Mouse (Mus musculus): ENCODE data around the gene Cyp27a1. TPM values are rescaled to one million over a fixed set of nuclear protein-coding genes. Genes with fewer than 3 reads are reported as not detected.

The Cyp27a1 gene
- total RNA-seq (2018; cell fraction: chromatin; rRNA removed): 100 to 1,000 TPM in 22 of 26 experiments, 10 to 100 TPM in 4; 49.9 to 682 (median 176) TPM
- total RNA-seq (2018; cell fraction: cytosol; rRNA removed): 10 to 100 TPM in 24 of 26 experiments, 1 to 10 TPM in 2; 7.6 to 80.2 (median 32.6) TPM
- 100 to 1,000 TPM in 12 of 26 experiments, 10 to 100 TPM in 14; 23.6 to 520 (median 98.6) TPM for total RNA-seq (2018; cell fraction: nucleus; rRNA removed)
- polyA plus RNA-seq (2018): 10.0 to 133 TPM (median 56.9 TPM) in 3 replicates

DNA sequence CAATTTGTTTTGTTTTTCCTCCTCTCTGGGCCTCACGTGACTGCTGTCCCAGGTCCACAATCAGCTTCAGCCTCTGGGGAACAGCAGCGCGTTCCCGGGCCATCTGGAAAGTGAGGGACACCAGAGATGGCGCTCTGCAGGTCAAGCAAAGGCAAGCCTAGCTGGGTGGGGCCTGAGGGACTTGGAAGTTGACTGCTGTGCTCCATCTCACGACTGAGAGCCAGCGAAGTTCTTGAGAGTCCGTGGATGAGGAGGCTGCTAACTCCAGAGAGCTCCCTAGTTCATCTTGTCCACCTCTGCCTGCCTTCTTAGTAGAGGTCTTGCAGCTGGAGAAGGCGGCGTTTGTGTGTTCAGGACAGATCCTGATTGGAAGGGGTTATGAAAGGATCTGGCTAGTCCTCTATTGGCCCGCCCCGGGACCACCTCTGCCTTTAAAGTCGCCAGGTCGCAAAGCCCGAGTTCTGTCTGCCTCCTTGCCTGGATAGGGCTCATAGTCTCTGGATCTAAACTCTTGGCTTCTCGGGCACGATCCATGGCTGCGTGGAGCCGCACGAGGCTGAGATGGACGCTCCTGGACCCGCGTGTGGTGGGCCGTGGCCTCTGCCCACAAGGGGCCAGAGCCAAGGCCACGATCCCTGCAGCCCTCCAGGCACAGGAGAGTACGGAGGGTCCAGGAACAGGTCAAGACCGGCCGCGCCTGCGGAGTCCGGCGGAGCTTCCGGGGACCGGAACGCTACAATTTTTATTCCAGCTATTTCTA is at the start of gene Cyp27a1:
TSS of gene Cyp27a1 (plus strand) at position 476 of the 760 bp plus-strand sequence.
- 6% methylated on average over 35 of the region's 35 CpGs for WGBS (ENCODE audit: missing documents)
- Histone ChIP-seq H3K36me3 (ENCODE audit: inconsistent target) (no peaks in the 10 kb centered on the region), H3K27ac (peak within 1 kb of the TSS; percentile 83), H3K4me3 (ENCODE audit: inconsistent target) (peak within 1 kb of the TSS; percentile 47), H3K79me2 (ENCODE audit: inconsistent target) (peaks cover 44% of the 10 kb centered on the region; the same call in 1 of the 2 replicates)

DNA sequence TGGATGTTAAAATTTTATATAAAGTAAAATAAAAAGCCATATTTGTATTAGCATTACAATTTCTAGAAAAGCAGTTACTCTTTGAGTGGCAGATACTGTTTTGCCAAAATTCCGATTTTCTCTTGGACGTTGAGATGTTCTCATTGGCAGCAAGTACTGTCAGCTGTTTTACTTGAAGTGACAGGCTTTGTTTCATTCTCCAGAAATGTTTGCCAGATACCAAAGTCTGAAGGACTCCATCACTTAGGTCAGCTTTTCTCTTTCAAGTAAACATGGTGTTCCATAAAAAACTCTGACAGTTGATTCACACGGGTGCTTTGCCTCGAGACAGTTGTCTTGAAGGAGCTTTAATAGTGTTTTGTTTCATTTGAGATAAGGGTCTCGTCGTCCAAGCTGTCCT is 48.2 kb upstream of the Cyp27a1 start:
- Histone ChIP-seq H3K36me3 (ENCODE audit: inconsistent target) (no peaks in the 10 kb centered on the region), H3K4me3 (ENCODE audit: inconsistent target) (no peak overlapping the region), H3K27ac (no peak overlapping the region), H3K79me2 (ENCODE audit: inconsistent target) (peaks cover 17% of the 10 kb centered on the region; the same call in 1 of the 2 replicates)
- WGBS (ENCODE audit: missing documents): 94% methylated on average over 6 of the region's 6 CpGs

DNA sequence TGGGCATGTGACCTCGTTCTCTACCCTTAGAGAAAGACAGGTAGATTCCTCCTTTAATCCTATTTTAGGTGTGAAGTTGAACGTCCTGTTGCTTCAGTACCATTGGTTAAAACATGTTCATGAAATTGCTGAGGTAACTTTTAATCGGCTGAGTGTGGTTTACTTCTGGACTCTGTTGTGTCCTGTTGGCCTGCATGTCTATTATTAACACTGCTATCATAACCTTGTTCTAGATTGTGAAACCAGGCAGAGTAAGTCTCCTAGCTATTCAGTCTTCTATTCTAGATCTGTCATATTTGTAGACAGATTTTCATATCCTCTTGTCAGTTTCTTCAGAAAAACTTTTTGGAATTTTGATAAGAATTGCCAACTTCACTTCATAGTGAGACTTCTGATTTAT is 45.0 kb upstream of the Cyp27a1 start:
- Histone ChIP-seq H3K79me2 (ENCODE audit: inconsistent target) (peaks cover 10% of the 10 kb centered on the region; the same call in 1 of the 2 replicates), H3K36me3 (ENCODE audit: inconsistent target) (no peaks in the 10 kb centered on the region), H3K27ac (no peak overlapping the region), H3K4me3 (ENCODE audit: inconsistent target) (no peak overlapping the region)
- WGBS (ENCODE audit: missing documents): 94% methylated on average over 3 of the region's 3 CpGs

DNA sequence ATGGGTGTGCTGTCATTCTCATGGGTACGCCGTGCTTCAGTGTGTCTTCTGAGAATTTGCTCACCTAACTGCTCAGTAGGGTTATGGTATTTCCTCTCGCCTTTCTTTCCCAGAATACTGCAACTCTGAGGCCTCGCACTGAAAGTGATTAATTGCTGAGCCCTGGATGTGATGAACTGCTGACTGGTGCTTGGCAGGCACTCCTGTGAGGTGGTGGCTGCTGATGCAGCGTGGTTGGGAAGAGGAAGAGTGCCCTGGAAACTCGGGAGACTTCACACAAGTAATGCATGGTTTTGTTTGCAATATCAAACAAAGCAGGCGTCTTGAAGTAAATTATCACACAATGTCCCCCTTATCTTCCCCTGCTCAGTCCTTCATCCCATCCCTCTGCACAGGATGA is 40.6 kb upstream of the Cyp27a1 start:
- Histone ChIP-seq H3K27ac (no peak overlapping the region), H3K79me2 (ENCODE audit: inconsistent target) (no peaks in the 10 kb centered on the region), H3K36me3 (ENCODE audit: inconsistent target) (no peaks in the 10 kb centered on the region), H3K4me3 (ENCODE audit: inconsistent target) (no peak overlapping the region)
- WGBS (ENCODE audit: missing documents): 78% methylated on average over 7 of the region's 7 CpGs

DNA sequence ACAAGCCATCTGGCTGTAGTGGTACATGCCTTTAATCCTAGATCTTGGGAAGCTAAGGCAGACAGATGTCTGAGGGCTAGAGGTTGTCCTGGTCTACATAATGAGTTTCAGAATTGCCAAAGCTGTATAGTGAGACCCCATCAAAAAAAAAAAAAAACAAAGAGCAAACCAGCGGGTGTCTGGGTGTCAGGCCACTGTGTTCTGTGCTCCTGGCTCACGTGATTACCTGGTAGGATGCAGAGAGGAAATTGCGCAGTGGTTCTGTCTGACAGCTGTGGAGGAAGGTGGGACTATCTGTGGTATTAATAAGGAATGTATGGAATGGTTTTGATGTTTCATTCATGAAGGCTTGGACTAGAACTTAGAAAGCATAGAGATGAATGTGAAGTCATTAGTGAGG is 36.5 kb upstream of the Cyp27a1 start:
- 0 out of 2 replicates have a peak, but pooled peaks cover 9% of the 10 kb centered on the region for H3K36me3 ChIP-seq (ENCODE audit: inconsistent target)
- 90% methylated on average over 3 of the region's 3 CpGs for WGBS (ENCODE audit: missing documents)
- no peak overlapping the region for H3K4me3 ChIP-seq (ENCODE audit: inconsistent target)
- H3K79me2 ChIP-seq (ENCODE audit: inconsistent target): no peaks in the 10 kb centered on the region
- H3K27ac ChIP-seq: no peak overlapping the region

DNA sequence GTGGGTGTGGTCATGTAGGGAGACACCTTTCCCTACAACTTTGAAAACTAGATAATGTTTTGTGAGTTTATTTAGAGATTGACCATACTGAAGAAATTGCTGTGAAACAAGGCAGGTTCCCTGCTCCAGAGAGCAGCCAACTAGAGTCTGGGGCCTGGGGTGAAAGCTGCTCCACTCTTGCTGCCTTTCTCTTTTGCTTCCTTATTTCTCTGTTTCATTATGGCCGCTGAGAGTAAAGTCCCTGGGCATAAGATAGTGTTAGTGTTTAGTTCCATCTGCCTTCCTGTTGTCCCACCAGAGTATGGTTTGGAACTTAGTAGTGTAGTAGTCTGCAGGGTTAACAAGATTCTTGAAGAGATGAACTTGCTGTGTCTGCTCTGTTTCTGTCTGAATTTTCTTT is 35.5 kb upstream of the Cyp27a1 start:
- Histone ChIP-seq H3K4me3 (ENCODE audit: inconsistent target) (no peak overlapping the region), H3K79me2 (ENCODE audit: inconsistent target) (no peaks in the 10 kb centered on the region), H3K27ac (no peak overlapping the region), H3K36me3 (ENCODE audit: inconsistent target) (0 out of 2 replicates have a peak, but pooled peaks cover 9% of the 10 kb centered on the region)
- WGBS (ENCODE audit: missing documents): 20% methylated on average over 1 of the region's 1 CpGs

- Histone ChIP-seq H3K27ac (no peak overlapping the region), H3K4me3 (ENCODE audit: inconsistent target) (no peak overlapping the region), H3K36me3 (ENCODE audit: inconsistent target) (peaks cover 39% of the 10 kb centered on the region), H3K79me2 (ENCODE audit: inconsistent target) (no peaks in the 10 kb centered on the region)
- WGBS (ENCODE audit: missing documents): 95% methylated on average over 7 of the region's 7 CpGs
These were observed 26.2 kb upstream of the Cyp27a1 start for GRCm38 (mm10) chr1:74687131-74687530.

GRCm38 (mm10) chr1:74693891-74694583 is 19.3 kb upstream of the Cyp27a1 start:
- H3K79me2 ChIP-seq (ENCODE audit: inconsistent target): no peaks in the 10 kb centered on the region
- H3K36me3 ChIP-seq (ENCODE audit: inconsistent target): peaks cover 27% of the 10 kb centered on the region
- no peak overlapping the region for H3K27ac ChIP-seq
- 95% methylated on average over 8 of the region's 8 CpGs for WGBS (ENCODE audit: missing documents)
- no peak overlapping the region for H3K4me3 ChIP-seq (ENCODE audit: inconsistent target)

- 93% methylated on average over 4 of the region's 4 CpGs for WGBS (ENCODE audit: missing documents)
- Histone ChIP-seq H3K27ac (no peak overlapping the region), H3K79me2 (ENCODE audit: inconsistent target) (no peaks in the 10 kb centered on the region), H3K36me3 (ENCODE audit: inconsistent target) (peaks cover 12% of the 10 kb centered on the region; the same call in 1 of the 2 replicates), H3K4me3 (ENCODE audit: inconsistent target) (no peak overlapping the region)
These were observed 17.5 kb upstream of the Cyp27a1 start for GRCm38 (mm10) chr1:74695836-74696235.

DNA sequence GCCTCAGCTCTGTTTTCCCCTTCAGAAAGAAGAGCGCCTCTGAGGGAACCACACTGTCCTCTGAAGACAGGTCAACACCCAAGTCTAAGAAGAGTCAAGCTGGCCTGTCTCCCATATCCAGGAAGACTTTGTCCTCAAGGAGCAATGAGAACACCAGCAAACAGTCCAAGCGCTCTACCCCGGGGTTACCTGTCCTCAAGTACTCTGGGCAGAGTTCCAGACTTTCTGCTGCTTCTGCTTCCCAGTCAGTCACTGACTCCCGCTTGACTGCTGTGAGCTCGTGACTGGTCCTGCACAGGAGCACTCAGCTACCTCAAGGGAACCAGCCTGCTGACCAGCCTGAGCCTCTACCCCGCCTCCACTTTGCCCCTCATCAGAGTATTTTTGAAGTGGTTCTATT is 16.0 kb upstream of the Cyp27a1 start:
- 92% methylated on average over 6 of the region's 6 CpGs for WGBS (ENCODE audit: missing documents)
- Histone ChIP-seq H3K27ac (no peak overlapping the region), H3K36me3 (ENCODE audit: inconsistent target) (peaks cover 12% of the 10 kb centered on the region; the same call in 1 of the 2 replicates), H3K79me2 (ENCODE audit: inconsistent target) (no peaks in the 10 kb centered on the region), H3K4me3 (ENCODE audit: inconsistent target) (no peak overlapping the region)

DNA sequence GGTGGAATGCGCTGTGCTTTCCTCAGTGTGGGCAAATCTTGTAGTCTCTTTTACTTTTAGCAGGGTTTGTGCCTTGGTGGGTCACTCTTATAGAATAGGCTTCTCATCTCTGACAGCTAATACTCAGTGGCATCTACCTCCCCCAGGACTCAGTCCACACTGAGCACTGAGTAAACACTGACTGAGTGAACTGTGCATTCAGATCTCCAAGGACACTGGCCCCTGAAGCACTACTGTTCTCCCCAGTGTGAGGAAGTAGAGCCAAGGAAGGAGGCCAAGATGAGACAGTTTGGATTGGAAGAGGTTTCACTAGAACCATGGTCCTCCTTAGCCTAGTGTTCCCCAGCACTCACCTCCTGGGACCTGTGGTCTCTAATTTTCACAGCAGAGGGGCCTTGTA is 15.0 kb upstream of the Cyp27a1 start:
- Histone ChIP-seq H3K36me3 (ENCODE audit: inconsistent target) (peaks cover 12% of the 10 kb centered on the region; the same call in 1 of the 2 replicates), H3K79me2 (ENCODE audit: inconsistent target) (no peaks in the 10 kb centered on the region), H3K27ac (peak overlapping the region; percentile 5; the same call in 1 of the 2 replicates), H3K4me3 (ENCODE audit: inconsistent target) (no peak overlapping the region)
- WGBS (ENCODE audit: missing documents): 100% methylated on average over 1 of the region's 1 CpGs

DNA sequence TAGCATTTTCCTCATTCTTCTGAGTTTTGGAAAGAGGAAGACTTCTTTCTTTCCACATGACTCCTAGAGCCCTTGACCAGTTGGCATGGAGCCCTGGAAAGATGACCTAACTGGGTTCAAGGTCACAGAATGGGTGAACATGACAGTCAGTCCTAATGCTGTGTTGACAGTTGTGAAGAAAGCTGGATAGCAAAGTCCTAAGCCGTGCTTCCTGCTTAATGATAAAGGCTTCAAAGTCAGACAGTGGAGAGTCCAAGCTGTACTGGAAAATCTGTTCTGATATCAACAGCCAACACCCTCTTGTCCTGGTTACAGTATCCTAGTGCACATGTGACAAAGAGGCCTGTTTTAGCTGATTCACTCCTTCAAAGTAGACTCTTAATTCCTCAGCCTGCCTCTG is 14.6 kb upstream of the Cyp27a1 start:
- WGBS (ENCODE audit: missing documents): 100% methylated on average over 1 of the region's 1 CpGs
- Histone ChIP-seq H3K27ac (peak overlapping the region; percentile 5), H3K36me3 (ENCODE audit: inconsistent target) (peaks cover 12% of the 10 kb centered on the region; the same call in 1 of the 2 replicates), H3K4me3 (ENCODE audit: inconsistent target) (no peak overlapping the region), H3K79me2 (ENCODE audit: inconsistent target) (no peaks in the 10 kb centered on the region)

GRCm38 (mm10) chr1:74702142-74702553 is 11.2 kb upstream of the Cyp27a1 start:
- Histone ChIP-seq H3K36me3 (ENCODE audit: inconsistent target) (peaks cover under 1% of the 10 kb centered on the region; the same call in 1 of the 2 replicates), H3K4me3 (ENCODE audit: inconsistent target) (no peak overlapping the region), H3K27ac (peak overlapping the region; percentile 15; the same call in 1 of the 2 replicates), H3K79me2 (ENCODE audit: inconsistent target) (no peaks in the 10 kb centered on the region)
- 18% methylated on average over 6 of the region's 6 CpGs for WGBS (ENCODE audit: missing documents)

DNA sequence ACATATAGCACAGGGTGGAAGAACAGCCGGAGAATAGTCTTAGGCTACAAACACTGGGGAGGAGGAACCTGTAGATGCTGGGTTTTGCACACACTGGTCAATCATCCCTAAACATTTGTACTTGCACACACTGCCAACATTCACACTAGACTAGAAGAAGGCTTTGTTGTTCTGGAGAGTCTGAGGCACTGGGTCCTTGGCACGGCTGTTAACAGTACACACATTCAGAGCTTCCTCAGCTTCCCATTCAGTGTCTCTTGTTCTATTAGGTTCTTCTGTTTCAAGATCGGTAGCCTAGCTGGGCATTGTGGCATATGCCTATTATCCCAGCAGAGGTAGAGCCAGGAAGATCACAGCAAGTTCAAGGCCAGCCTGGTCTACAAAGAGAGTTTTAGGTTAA is 9.2 kb upstream of the Cyp27a1 start:
- H3K79me2 ChIP-seq (ENCODE audit: inconsistent target): no peaks in the 10 kb centered on the region

More for the DNA sequence above, 9.2 kb upstream of the Cyp27a1 start:
- no peaks in the 10 kb centered on the region for H3K36me3 ChIP-seq (ENCODE audit: inconsistent target)
- no peak overlapping the region for H3K27ac ChIP-seq
- 83% methylated on average over 3 of the region's 3 CpGs for WGBS (ENCODE audit: missing documents)
- H3K4me3 ChIP-seq (ENCODE audit: inconsistent target): no peak overlapping the region
